28 mouse cellular contexts compared by ENCODE assay signal in genomic region chr16:45435591-45435990, GRCm38 (mm10). TPM values are rescaled to one million over a fixed set of nuclear protein-coding genes. Genes with fewer than 3 reads are reported as not detected.
DNase-seq lines count a peak whose midpoint lies in the region; ATAC-seq and TF ChIP-seq lines count a peak whose summit lies in the region.
"Had no signal": no experiment of that assay in that cellular context is flagged by ENCODE, and none has a peak within 500 bp of the region (broad histone marks: within the 10 kb centered on the region; RNA-seq: fewer than 3 reads in every experiment).

No protein-coding gene starts in this region.

- TF ChIP-seq CTCF in kidney, postnatal 0 days (IDR thresholded peaks at IDR 0.05; ENCODE audit: low read depth), result no peak

- H3K27me3 ChIP-seq in kidney, postnatal 0 days (ENCODE audit: insufficient read depth, low read length), result no peaks in the 10 kb centered on the region
- no peaks in the 10 kb centered on the region for H3K27me3 ChIP-seq in lung, embryonic 16.5 days (ENCODE audit: control insufficient read depth, insufficient read depth, low read depth, low read length)
- H3K27me3 ChIP-seq in intestine, embryonic 16.5 days (replicated peaks; ENCODE audit: control insufficient read depth, insufficient read depth, low read length), result no peaks in the 10 kb centered on the region
- H3K27me3 ChIP-seq: embryonic facial prominence, embryonic 15.5 days; heart, embryonic 13.5 days had no signal

- H3K4me3 ChIP-seq in kidney, postnatal 0 days (replicated peaks; ENCODE audit: low read depth, low read length), result no peak overlapping the region
- no peak overlapping the region for H3K4me3 ChIP-seq in lung, embryonic 16.5 days (ENCODE audit: low read length)
- H3K4me3 ChIP-seq in intestine, embryonic 16.5 days (ENCODE audit: low read length), result no peak overlapping the region
- H3K4me3 ChIP-seq: embryonic facial prominence, embryonic 15.5 days; heart, adult 2 months; heart, embryonic 10.5 days; heart, embryonic 13.5 days had no signal

- no peaks in the 10 kb centered on the region for H3K4me1 ChIP-seq in kidney, postnatal 0 days (replicated peaks; ENCODE audit: insufficient read depth, low read length)
- no peaks in the 10 kb centered on the region for H3K4me1 ChIP-seq in lung, embryonic 16.5 days (replicated peaks; ENCODE audit: control insufficient read depth, insufficient read depth, low read length)
- H3K4me1 ChIP-seq in intestine, embryonic 16.5 days (ENCODE audit: control insufficient read depth, insufficient read depth, low read length), result no peaks in the 10 kb centered on the region
- H3K4me1 ChIP-seq: embryonic facial prominence, embryonic 15.5 days; heart, embryonic 10.5 days; heart, embryonic 13.5 days had no signal

- H3K27ac ChIP-seq in kidney, postnatal 0 days, result no peak overlapping the region
- no peak overlapping the region for H3K27ac ChIP-seq in lung, embryonic 16.5 days (ENCODE audit: low read length)
- H3K27ac ChIP-seq in intestine, embryonic 16.5 days (ENCODE audit: low read length), result no peak overlapping the region
- H3K27ac ChIP-seq: embryonic facial prominence, embryonic 15.5 days; heart, adult 2 months; heart, embryonic 10.5 days; heart, embryonic 13.5 days; hindbrain, embryonic 14.5 days; hindbrain, postnatal 0 days had no signal

- no peaks in the 10 kb centered on the region for H3K9me3 ChIP-seq in kidney, postnatal 0 days (replicated peaks; ENCODE audit: low read length)
- no peaks in the 10 kb centered on the region for H3K9me3 ChIP-seq in lung, embryonic 16.5 days (ENCODE audit: control insufficient read depth, low read length)
- no peaks in the 10 kb centered on the region for H3K9me3 ChIP-seq in intestine, embryonic 16.5 days (ENCODE audit: control insufficient read depth, low read length)
- H3K9me3 ChIP-seq: embryonic facial prominence, embryonic 15.5 days; heart, embryonic 10.5 days; heart, embryonic 13.5 days had no signal

- no peak overlapping the region for H3K9ac ChIP-seq in kidney, postnatal 0 days (ENCODE audit: low read depth, low read length)
- no peak overlapping the region for H3K9ac ChIP-seq in lung, embryonic 16.5 days (ENCODE audit: low read length)
- no peak overlapping the region for H3K9ac ChIP-seq in intestine, embryonic 16.5 days (ENCODE audit: low read depth, low read length)
- H3K9ac ChIP-seq: embryonic facial prominence, embryonic 15.5 days; forebrain, postnatal 0 days; heart, embryonic 13.5 days; hindbrain, embryonic 14.5 days had no signal

- no peak overlapping the region for H3K4me2 ChIP-seq in kidney, postnatal 0 days (ENCODE audit: low read length)
- H3K4me2 ChIP-seq in lung, embryonic 16.5 days (ENCODE audit: low read depth, low read length), result no peak overlapping the region
- H3K4me2 ChIP-seq in intestine, embryonic 16.5 days (ENCODE audit: low read depth, low read length), result no peak overlapping the region
- H3K4me2 ChIP-seq: embryonic facial prominence, embryonic 15.5 days; heart, embryonic 13.5 days; hindbrain, embryonic 14.5 days had no signal

- peak; percentile 68 for DNase-seq in kidney, postnatal 0 days (ENCODE audit: low spot score)
- no peak for DNase-seq in kidney, postnatal 14 days
- no peak for DNase-seq in lung, postnatal 36 days
- no peak for DNase-seq in frontal cortex, postnatal 10 days (ENCODE audit: low spot score in 2 of 2)
- DNase-seq: adrenal gland, adult 2 months; adrenal gland, postnatal 14 days; cerebellum, adult 11 months; cerebellum, adult 2 months; cerebellum, adult 9-11 months; cerebellum, postnatal 25 days; forebrain, postnatal 0 days; gastrocnemius, postnatal 36 days; heart, adult 2 months; heart, postnatal 14 days; heart, postnatal 4 days had no signal

- no peaks in the 10 kb centered on the region for H3K36me3 ChIP-seq in kidney, postnatal 0 days (ENCODE audit: insufficient read depth, low read length)
- H3K36me3 ChIP-seq in lung, embryonic 16.5 days (ENCODE audit: control insufficient read depth, insufficient read depth, low read length), result no peaks in the 10 kb centered on the region
- H3K36me3 ChIP-seq in intestine, embryonic 16.5 days (ENCODE audit: control insufficient read depth, insufficient read depth, low read length), result no peaks in the 10 kb centered on the region; the same call in 1 of the 2 replicates
- H3K36me3 ChIP-seq: embryonic facial prominence, embryonic 15.5 days; heart, embryonic 10.5 days; heart, embryonic 13.5 days had no signal

- ATAC-seq in kidney, postnatal 0 days (replicated peaks; ENCODE audit: low FRiP score, low read depth), result no peak
- ATAC-seq in lung, embryonic 16.5 days (ENCODE audit: low read depth), result peak; percentile 86
- ATAC-seq in intestine, embryonic 16.5 days, result peak; percentile 70
- ATAC-seq: CD4-positive, CD25-positive, alpha-beta regulatory T cell, adult 4 months; forebrain, embryonic 14.5 days; forebrain, postnatal 0 days; hindbrain, postnatal 0 days had no signal

RNA-seq across cellular contexts. Expression of gene Cd200, which starts 26.7 kb away (rescaled TPM):
- 82.2 and 104 TPM in 2 replicates for polyA plus RNA-seq in kidney, postnatal 0 days (2015; fragmentation: Nextera tagmentation; extraction: Ambion mirVana)
- polyA plus RNA-seq in lung, embryonic 16.5 days (2015; fragmentation: Nextera tagmentation; extraction: Ambion mirVana), result 80.1 and 82.9 TPM in 2 replicates
- 34.4 and 35.4 TPM in 2 replicates for polyA plus RNA-seq in intestine, embryonic 16.5 days (2015; fragmentation: Nextera tagmentation; extraction: Ambion mirVana)

RNA-seq across cellular contexts. Expression of gene Gm609, which starts 57.2 kb away (rescaled TPM):
- 0.47 and 0.49 TPM in 2 replicates for polyA plus RNA-seq in kidney, postnatal 0 days (2015; fragmentation: Nextera tagmentation; extraction: Ambion mirVana)
- not detected in 2 replicates for polyA plus RNA-seq in lung, embryonic 16.5 days (2015; fragmentation: Nextera tagmentation; extraction: Ambion mirVana)
- 2.1 and 2.4 TPM in 2 replicates for polyA plus RNA-seq in intestine, embryonic 16.5 days (2015; fragmentation: Nextera tagmentation; extraction: Ambion mirVana)
- polyA plus RNA-seq: adrenal gland, adult 2 months; C2C12; embryonic facial prominence, embryonic 15.5 days; forebrain, embryonic 11.5 days; forebrain, embryonic 14.5 days; forebrain, postnatal 0 days; heart, adult 2 months; heart, embryonic 10.5 days; heart, embryonic 13.5 days; heart, embryonic 16.5 days; hindbrain, embryonic 11.5 days; hindbrain, embryonic 14.5 days; hindbrain, postnatal 0 days had no signal
